Mouse (Mus musculus): ENCODE data around the gene Rab37. TPM values are rescaled to one million over a fixed set of nuclear protein-coding genes. Genes with fewer than 3 reads are reported as not detected.

Gene Rab37
- polyA plus RNA-seq, 1 experiment from 2014 or later, result 1.5 TPM

GRCm38 (mm10) chr11:115177559-115178195 lies 86.4 kb downstream of the Rab37 start:
- H3K4me3 ChIP-seq (ENCODE audit: low read length), result no peak overlapping the region
- H3K4me1 ChIP-seq (replicated peaks; ENCODE audit: control insufficient read depth, insufficient read depth, low read length), result peaks cover 33% of the 10 kb centered on the region
- 0 out of 2 replicates have a peak, but pooled peaks cover 2% of the 10 kb centered on the region for H3K27me3 ChIP-seq (ENCODE audit: control insufficient read depth, insufficient read depth, low read depth, low read length)
- H3K9me3 ChIP-seq (ENCODE audit: control insufficient read depth, low read length), result no peaks in the 10 kb centered on the region
- H3K4me2 ChIP-seq (ENCODE audit: low read depth, low read length), result no peak overlapping the region
- 19% methylated on average over 10 of the region's 10 CpGs for WGBS
- ATAC-seq (ENCODE audit: low read depth), result peak; percentile 8; the same call in 1 of the 2 replicates
- peak overlapping the region; percentile 36; the same call in 1 of the 2 replicates for H3K9ac ChIP-seq (ENCODE audit: low read length)
- H3K36me3 ChIP-seq (ENCODE audit: control insufficient read depth, insufficient read depth, low read length), result no peaks in the 10 kb centered on the region
- 0 out of 2 replicates have a peak overlapping the region, but pooled peaks have one; percentile 12 for H3K27ac ChIP-seq (ENCODE audit: low read length)

GRCm38 (mm10) chr11:115178766-115179165 lies 87.5 kb downstream of the Rab37 start:
- Histone ChIP-seq H3K9ac (ENCODE audit: low read length) (no peak overlapping the region), H3K4me1 (replicated peaks; ENCODE audit: control insufficient read depth, insufficient read depth, low read length) (peaks cover 22% of the 10 kb centered on the region), H3K36me3 (ENCODE audit: control insufficient read depth, insufficient read depth, low read length) (no peaks in the 10 kb centered on the region), H3K4me2 (ENCODE audit: low read depth, low read length) (no peak overlapping the region), H3K27ac (ENCODE audit: low read length) (no peak overlapping the region), H3K4me3 (ENCODE audit: low read length) (no peak overlapping the region), H3K27me3 (ENCODE audit: control insufficient read depth, insufficient read depth, low read depth, low read length) (0 out of 2 replicates have a peak, but pooled peaks cover 2% of the 10 kb centered on the region), H3K9me3 (ENCODE audit: control insufficient read depth, low read length) (no peaks in the 10 kb centered on the region)
- WGBS, result 60% methylated on average over 2 of the region's 2 CpGs
- ATAC-seq (ENCODE audit: low read depth), result no peak

GRCm38 (mm10) chr11:115179191-115179590 lies 88.0 kb downstream of the Rab37 start:
- Histone ChIP-seq H3K36me3 (ENCODE audit: control insufficient read depth, insufficient read depth, low read length) (no peaks in the 10 kb centered on the region), H3K4me2 (ENCODE audit: low read depth, low read length) (no peak overlapping the region), H3K27me3 (ENCODE audit: control insufficient read depth, insufficient read depth, low read depth, low read length) (0 out of 2 replicates have a peak, but pooled peaks cover 2% of the 10 kb centered on the region), H3K4me1 (replicated peaks; ENCODE audit: control insufficient read depth, insufficient read depth, low read length) (peaks cover 21% of the 10 kb centered on the region), H3K4me3 (ENCODE audit: low read length) (no peak overlapping the region), H3K27ac (ENCODE audit: low read length) (no peak overlapping the region), H3K9ac (ENCODE audit: low read length) (no peak overlapping the region), H3K9me3 (ENCODE audit: control insufficient read depth, low read length) (no peaks in the 10 kb centered on the region)
- ATAC-seq (ENCODE audit: low read depth), result no peak
- WGBS, result 46% methylated on average over 6 of the region's 6 CpGs

- 60% methylated on average over 6 of the region's 6 CpGs for WGBS
- Histone ChIP-seq H3K4me3 (ENCODE audit: low read length) (no peak overlapping the region), H3K36me3 (ENCODE audit: control insufficient read depth, insufficient read depth, low read length) (no peaks in the 10 kb centered on the region), H3K27me3 (ENCODE audit: control insufficient read depth, insufficient read depth, low read depth, low read length) (0 out of 2 replicates have a peak, but pooled peaks cover 2% of the 10 kb centered on the region), H3K4me1 (replicated peaks; ENCODE audit: control insufficient read depth, insufficient read depth, low read length) (peaks cover 18% of the 10 kb centered on the region), H3K27ac (ENCODE audit: low read length) (no peak overlapping the region), H3K4me2 (ENCODE audit: low read depth, low read length) (no peak overlapping the region), H3K9me3 (ENCODE audit: control insufficient read depth, low read length) (no peaks in the 10 kb centered on the region), H3K9ac (ENCODE audit: low read length) (no peak overlapping the region)
- no peak for ATAC-seq (ENCODE audit: low read depth)
These were observed 88.7 kb downstream of the Rab37 start for GRCm38 (mm10) chr11:115179881-115180280.

GRCm38 (mm10) chr11:115181913-115182638 lies 90.8 kb downstream of the Rab37 start:
- Histone ChIP-seq H3K4me1 (replicated peaks; ENCODE audit: control insufficient read depth, insufficient read depth, low read length) (peaks cover 11% of the 10 kb centered on the region), H3K9me3 (ENCODE audit: control insufficient read depth, low read length) (no peaks in the 10 kb centered on the region), H3K4me3 (ENCODE audit: low read length) (no peak overlapping the region), H3K27me3 (ENCODE audit: control insufficient read depth, insufficient read depth, low read depth, low read length) (no peaks in the 10 kb centered on the region), H3K27ac (ENCODE audit: low read length) (no peak overlapping the region), H3K9ac (ENCODE audit: low read length) (no peak overlapping the region), H3K4me2 (ENCODE audit: low read depth, low read length) (no peak overlapping the region), H3K36me3 (ENCODE audit: control insufficient read depth, insufficient read depth, low read length) (no peaks in the 10 kb centered on the region)
- ATAC-seq (ENCODE audit: low read depth), result no peak
- 14% methylated on average over 12 of the region's 12 CpGs for WGBS

- Histone ChIP-seq H3K4me1 (replicated peaks; ENCODE audit: control insufficient read depth, insufficient read depth, low read length) (peaks cover 6% of the 10 kb centered on the region), H3K36me3 (ENCODE audit: control insufficient read depth, insufficient read depth, low read length) (no peaks in the 10 kb centered on the region), H3K27me3 (ENCODE audit: control insufficient read depth, insufficient read depth, low read depth, low read length) (no peaks in the 10 kb centered on the region), H3K9me3 (ENCODE audit: control insufficient read depth, low read length) (no peaks in the 10 kb centered on the region), H3K27ac (ENCODE audit: low read length) (no peak overlapping the region), H3K9ac (ENCODE audit: low read length) (no peak overlapping the region), H3K4me3 (ENCODE audit: low read length) (no peak overlapping the region), H3K4me2 (ENCODE audit: low read depth, low read length) (no peak overlapping the region)
- 23% methylated on average over 4 of the region's 4 CpGs for WGBS
- no peak for ATAC-seq (ENCODE audit: low read depth)
These were observed 93.7 kb downstream of the Rab37 start for GRCm38 (mm10) chr11:115184973-115185372.

GRCm38 (mm10) chr11:115187224-115187639 lies 96.0 kb downstream of the Rab37 start, which contains the start of gene Tmem104:
Gene Tmem104, plus strand, starts transcription at chr11:115187487.
- H3K4me2 ChIP-seq (ENCODE audit: low read depth, low read length), result peak within 1 kb of the TSS; percentile 88
- H3K4me3 ChIP-seq (ENCODE audit: low read length), result peak within 1 kb of the TSS; percentile 78
- peak within 1 kb of the TSS; percentile 84 for H3K27ac ChIP-seq (ENCODE audit: low read length)
- 0% methylated on average over 39 of the region's 39 CpGs for WGBS
- peaks cover 10% of the 10 kb centered on the region for H3K4me1 ChIP-seq (replicated peaks; ENCODE audit: control insufficient read depth, insufficient read depth, low read length)
- no peaks in the 10 kb centered on the region for H3K9me3 ChIP-seq (ENCODE audit: control insufficient read depth, low read length)
- H3K27me3 ChIP-seq (ENCODE audit: control insufficient read depth, insufficient read depth, low read depth, low read length), result no peaks in the 10 kb centered on the region
- peak; percentile 96 for ATAC-seq (ENCODE audit: low read depth)
- no peaks in the 10 kb centered on the region for H3K36me3 ChIP-seq (ENCODE audit: control insufficient read depth, insufficient read depth, low read length)
- peak within 1 kb of the TSS; percentile 81 for H3K9ac ChIP-seq (ENCODE audit: low read length)

GRCm38 (mm10) chr11:115187693-115188092 lies 96.5 kb downstream of the Rab37 start, which contains the start of gene Nat9:
Gene Nat9, minus strand, starts transcription at chr11:115187859.
- no peaks in the 10 kb centered on the region for H3K36me3 ChIP-seq (ENCODE audit: control insufficient read depth, insufficient read depth, low read length)
- peak; percentile 17; the same call in 1 of the 2 replicates for ATAC-seq (ENCODE audit: low read depth)
- WGBS, result 6% methylated on average over 12 of the region's 12 CpGs
- peaks cover 11% of the 10 kb centered on the region for H3K4me1 ChIP-seq (replicated peaks; ENCODE audit: control insufficient read depth, insufficient read depth, low read length)
- H3K9ac ChIP-seq (ENCODE audit: low read length), result peak within 1 kb of the TSS; percentile 81
- H3K4me2 ChIP-seq (ENCODE audit: low read depth, low read length), result peak within 1 kb of the TSS; percentile 88
- H3K9me3 ChIP-seq (ENCODE audit: control insufficient read depth, low read length), result no peaks in the 10 kb centered on the region
- H3K27me3 ChIP-seq (ENCODE audit: control insufficient read depth, insufficient read depth, low read depth, low read length), result no peaks in the 10 kb centered on the region
- H3K27ac ChIP-seq (ENCODE audit: low read length), result peak within 1 kb of the TSS; percentile 84
- peak within 1 kb of the TSS; percentile 78 for H3K4me3 ChIP-seq (ENCODE audit: low read length)

- H3K4me3 ChIP-seq (ENCODE audit: low read length), result no peak overlapping the region; the same call in 1 of the 2 replicates
- ATAC-seq (ENCODE audit: low read depth), result no peak
- no peaks in the 10 kb centered on the region for H3K9me3 ChIP-seq (ENCODE audit: control insufficient read depth, low read length)
- H3K27ac ChIP-seq (ENCODE audit: low read length), result no peak overlapping the region
- peaks cover 11% of the 10 kb centered on the region for H3K4me1 ChIP-seq (replicated peaks; ENCODE audit: control insufficient read depth, insufficient read depth, low read length)
- no peak overlapping the region; the same call in 1 of the 2 replicates for H3K4me2 ChIP-seq (ENCODE audit: low read depth, low read length)
- no peaks in the 10 kb centered on the region for H3K27me3 ChIP-seq (ENCODE audit: control insufficient read depth, insufficient read depth, low read depth, low read length)
- WGBS, result 80% methylated on average over 13 of the region's 13 CpGs
- H3K9ac ChIP-seq (ENCODE audit: low read length), result no peak overlapping the region
- H3K36me3 ChIP-seq (ENCODE audit: control insufficient read depth, insufficient read depth, low read length), result no peaks in the 10 kb centered on the region
These were observed 97.5 kb downstream of the Rab37 start for GRCm38 (mm10) chr11:115188539-115189231.
